Mouse (Mus musculus) cerebellum, adult 2 months (tissue): ENCODE data around the gene Notch2. TPM values are rescaled to one million over a fixed set of nuclear protein-coding genes. Genes with fewer than 3 reads are reported as not detected.

Experiments
- DNase-seq, 2 experiments: peaks; one replicate each; pipeline ENCODE4 v3.0.0; 2021
- H3K27ac ChIP-seq: fragments of 200-500 bp; 2 replicates; pipeline ENCODE4 v1.5.1; 2012; ENCODE audit warnings: low read length, control low read depth, inconsistent platforms; ENCODE audit not compliant: insufficient read depth
- H3K27me3 ChIP-seq: fragments of 200-500 bp; 2 replicates; pipeline ENCODE4 v1.6.1; 2012; ENCODE audit warnings: inconsistent platforms, mild to moderate bottlenecking, low read length, moderate library complexity; ENCODE audit not compliant: control insufficient read depth, insufficient read depth
- H3K4me1 ChIP-seq: fragments of 200-500 bp; 2 replicates; pipeline ENCODE4 v1.6.1; 2011; ENCODE audit warnings: low read length; ENCODE audit not compliant: control insufficient read depth, insufficient read depth
- H3K4me3 ChIP-seq: fragments of 200-500 bp; replicated peaks from 2 replicates; pipeline ENCODE3; 2011; ENCODE audit warnings: mild to moderate bottlenecking, low read depth, low read length, control low read depth; ENCODE audit not compliant: insufficient read depth
- CTCF ChIP-seq: fragments of 200-500 bp; IDR thresholded peaks from 2 replicates; pipeline ENCODE4 v1.5.1; 2011; ENCODE audit warnings: low read depth, mild to moderate bottlenecking, control low read depth, low read length, moderate library complexity, borderline replicate concordance; ENCODE audit not compliant: insufficient read depth
- POLR2A ChIP-seq: fragments of 200-500 bp; IDR thresholded peaks from 2 replicates; pipeline ENCODE4 v1.6.1; 2011; ENCODE audit warnings: low read length, control low read depth, borderline replicate concordance; ENCODE audit not compliant: insufficient read depth
- WGBS: fragments of 180-500 bp; shearing (Covaris S2); methylation state at CpG from one replicate; pipeline ENCODE4 v1.1.7; 2018; 5-methylcytosine and 5-hydroxymethylcytosine counted together
- polyA plus RNA-seq: library from polyadenylated mRNA; depleted of rRNA; stranded (reverse); fragments of >200 nt; gene quantifications from 2 replicates; pipeline ENCODE4 v1.2.3, GENCODE M21; 2012

Gene Notch2
- polyA plus RNA-seq, 1 experiment, result 5.1 TPM

DNA sequence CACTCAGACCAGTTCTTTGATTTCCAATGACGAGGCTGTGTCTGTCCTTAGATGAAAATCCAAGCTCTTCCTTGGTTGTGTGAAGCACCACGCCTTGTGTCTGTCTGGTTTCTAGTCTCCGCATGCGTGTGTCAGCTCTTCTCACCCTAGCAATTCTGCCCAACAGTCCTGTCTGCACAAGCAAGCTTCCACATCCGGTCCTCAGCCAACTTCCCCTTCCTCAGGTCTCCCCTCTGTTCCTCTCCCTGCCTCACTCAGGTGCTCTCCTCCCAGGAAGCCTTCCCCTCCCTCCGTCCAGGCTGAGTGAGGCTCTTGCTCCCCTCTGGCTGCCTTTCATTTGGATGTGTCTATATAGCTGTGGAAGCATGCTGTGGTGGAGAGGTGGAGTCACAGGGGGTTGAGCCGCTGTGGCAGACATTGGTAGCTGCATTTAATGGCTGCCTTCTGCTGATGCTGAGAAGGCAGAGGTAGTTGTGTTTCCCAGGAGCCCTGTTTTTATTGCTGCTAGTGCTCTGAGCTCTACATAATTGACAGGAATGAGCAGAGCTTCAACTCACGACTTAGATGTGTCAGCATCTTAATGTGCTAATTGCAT lies 70.8 kb downstream of the Notch2 start:
- no peak for TF ChIP-seq POLR2A
- no peak overlapping the region for H3K27ac ChIP-seq
- H3K4me1 ChIP-seq, result no peaks in the 10 kb centered on the region; the same call in 1 of the 2 replicates
- H3K27me3 ChIP-seq, result no peaks in the 10 kb centered on the region
- H3K4me3 ChIP-seq, result no peak overlapping the region
- 79% methylated on average over 8 of the region's 8 CpGs for WGBS
- DNase-seq, result no peak

GRCm38 (mm10) chr3:98084870-98085269 lies 71.5 kb downstream of the Notch2 start:
- Histone ChIP-seq H3K27me3 (no peaks in the 10 kb centered on the region), H3K4me1 (peaks cover 1% of the 10 kb centered on the region; the same call in 1 of the 2 replicates), H3K4me3 (no peak overlapping the region), H3K27ac (no peak overlapping the region)
- TF ChIP-seq POLR2A (no peak), CTCF (no peak)
- 78% methylated on average over 13 of the region's 13 CpGs for WGBS
- no peak for DNase-seq

GRCm38 (mm10) chr3:98085812-98086268 lies 72.5 kb downstream of the Notch2 start:
- DNase-seq, result no peak
- H3K4me3 ChIP-seq, result no peak overlapping the region
- H3K4me1 ChIP-seq, result peaks cover 4% of the 10 kb centered on the region; the same call in 1 of the 2 replicates
- 34% methylated on average over 5 of the region's 5 CpGs for WGBS
- H3K27me3 ChIP-seq, result no peaks in the 10 kb centered on the region
- no peak for TF ChIP-seq POLR2A
- TF ChIP-seq CTCF, result no peak
- H3K27ac ChIP-seq, result no peak overlapping the region

GRCm38 (mm10) chr3:98086441-98086840 lies 73.1 kb downstream of the Notch2 start:
- 76% methylated on average over 4 of the region's 4 CpGs for WGBS
- H3K27ac ChIP-seq, result no peak overlapping the region
- H3K27me3 ChIP-seq, result no peaks in the 10 kb centered on the region

GRCm38 (mm10) chr3:98086860-98087259 lies 73.5 kb downstream of the Notch2 start:
- Histone ChIP-seq H3K27me3 (no peaks in the 10 kb centered on the region), H3K27ac (no peak overlapping the region), H3K4me1 (peaks cover 4% of the 10 kb centered on the region; the same call in 1 of the 2 replicates), H3K4me3 (no peak overlapping the region)
- no peak for DNase-seq
- WGBS, result 83% methylated on average over 5 of the region's 5 CpGs
- TF ChIP-seq CTCF, result no peak
- no peak for TF ChIP-seq POLR2A

More at GRCm38 (mm10) chr3:98086441-98086840, 73.1 kb downstream of the Notch2 start:
- Histone ChIP-seq H3K4me1 (peaks cover 4% of the 10 kb centered on the region; the same call in 1 of the 2 replicates), H3K4me3 (no peak overlapping the region)
- TF ChIP-seq POLR2A (no peak), CTCF (no peak)
- no peak for DNase-seq

GRCm38 (mm10) chr3:98087551-98087950 lies 74.2 kb downstream of the Notch2 start:
- Histone ChIP-seq H3K27ac (no peak overlapping the region), H3K4me3 (no peak overlapping the region), H3K4me1 (peaks cover 4% of the 10 kb centered on the region; the same call in 1 of the 2 replicates), H3K27me3 (no peaks in the 10 kb centered on the region)
- 96% methylated on average over 3 of the region's 3 CpGs for WGBS
- TF ChIP-seq CTCF (no peak), POLR2A (no peak)
- no peak for DNase-seq

- Histone ChIP-seq H3K4me1 (peaks cover 11% of the 10 kb centered on the region), H3K4me3 (no peak overlapping the region), H3K27me3 (no peaks in the 10 kb centered on the region), H3K27ac (no peak overlapping the region)
- peak in 1 of 2 experiments; percentile 10 for DNase-seq
- TF ChIP-seq CTCF (no peak), POLR2A (no peak)
- whole genome bisulfite sequencing, result 51% methylated on average over 5 of the region's 5 CpGs
Measured at GRCm38 (mm10) chr3:98089702-98090101, 76.4 kb downstream of the Notch2 start.

GRCm38 (mm10) chr3:98090129-98090528 lies 76.8 kb downstream of the Notch2 start:
- Histone ChIP-seq H3K27me3 (no peaks in the 10 kb centered on the region), H3K4me1 (peaks cover 11% of the 10 kb centered on the region), H3K27ac (no peak overlapping the region), H3K4me3 (no peak overlapping the region)
- no peak for DNase-seq
- TF ChIP-seq CTCF, result no peak
- no peak for TF ChIP-seq POLR2A
- 86% methylated on average over 8 of the region's 8 CpGs for whole genome bisulfite sequencing

DNA sequence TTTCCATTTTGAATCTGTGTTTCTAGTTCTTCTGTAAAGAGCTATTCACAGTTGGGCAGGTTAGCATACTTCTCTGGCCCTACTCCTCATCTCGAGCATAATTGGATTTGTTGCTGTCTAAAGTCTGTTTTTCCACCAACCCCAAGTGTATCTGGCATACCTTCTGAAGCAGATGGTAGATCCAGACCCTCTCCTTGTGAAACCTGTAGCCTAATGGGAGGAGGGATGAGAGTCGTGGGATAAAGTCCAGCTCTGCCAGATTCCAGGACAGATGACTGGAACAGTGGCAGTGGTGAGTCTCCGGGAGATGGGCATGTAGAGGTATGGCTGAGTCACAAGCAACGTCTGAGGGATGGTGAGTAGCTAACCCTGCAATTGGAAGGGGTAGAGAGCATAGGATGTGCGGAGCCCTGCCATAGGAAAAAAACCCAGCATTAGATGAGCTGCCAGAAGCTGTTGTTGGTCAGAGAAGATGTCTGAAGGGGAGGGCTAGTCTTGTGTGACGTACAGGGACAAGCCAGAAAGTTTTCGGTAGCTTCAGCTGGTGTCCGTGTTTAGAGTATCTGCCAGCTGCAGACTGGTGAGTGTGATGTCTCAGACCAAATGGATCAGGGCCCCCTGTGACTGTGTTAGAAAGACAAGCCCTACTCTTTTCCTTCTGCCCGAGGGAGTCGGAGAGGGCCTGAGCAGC lies 79.5 kb downstream of the Notch2 start:
- DNase-seq, result peak in 1 of 2 experiments; percentile 13
- H3K27ac ChIP-seq, result no peak overlapping the region
- no peaks in the 10 kb centered on the region for H3K27me3 ChIP-seq
- no peak overlapping the region for H3K4me3 ChIP-seq
- peaks cover 11% of the 10 kb centered on the region for H3K4me1 ChIP-seq
- WGBS, result 41% methylated on average over 10 of the region's 10 CpGs
- TF ChIP-seq CTCF (no peak), POLR2A (no peak)
